Mouse (Mus musculus) G1E (cell line): ENCODE results near the gene Ipo8. TPM values are rescaled to one million over a fixed set of nuclear protein-coding genes. Genes with fewer than 3 reads are reported as not detected.

Experiments used
- ATAC-seq: 2 replicates; pipeline ENCODE4 v1.8.0; 2016; ENCODE audit warnings: mild to moderate bottlenecking; ENCODE audit not compliant: insufficient number of reproducible peaks, poor library complexity, low FRiP score, severe bottlenecking; ENCODE audit errors: extremely low read depth
- DNase-seq: peaks from one replicate; pipeline ENCODE4 v3.0.0; 2012; ENCODE audit warnings: low spot score
- H3K27me3 ChIP-seq: 2 replicates; pipeline ENCODE4 v1.6.1; 2012; ENCODE audit warnings: mild to moderate bottlenecking, low read length, inconsistent platforms; ENCODE audit not compliant: insufficient read depth
- H3K36me3 ChIP-seq: replicated peaks from 2 replicates; pipeline ENCODE3; 2012; ENCODE audit warnings: mild to moderate bottlenecking, inconsistent platforms
- H3K4me1 ChIP-seq: 2 replicates; pipeline ENCODE4 v1.6.1; 2012; ENCODE audit warnings: low read depth, low read length, inconsistent platforms, mixed read lengths; ENCODE audit not compliant: insufficient read depth
- H3K4me3 ChIP-seq: 2 replicates; pipeline ENCODE4 v1.5.1; 2012; ENCODE audit warnings: low read depth, mild to moderate bottlenecking, inconsistent platforms, low read length, moderate library complexity, mixed read lengths
- H3K9me3 ChIP-seq: replicated peaks from 2 replicates; pipeline ENCODE4 v1.6.1; 2012; ENCODE audit warnings: inconsistent platforms
- CTCF ChIP-seq: IDR thresholded peaks from 2 replicates; pipeline ENCODE4 v1.5.1; 2012; ENCODE audit warnings: low read depth, low read length, inconsistent platforms, mixed read lengths
- GATA1 ChIP-seq: IDR thresholded peaks from 2 replicates; pipeline ENCODE4 v1.6.1; 2012; ENCODE audit warnings: borderline replicate concordance, low read length, inconsistent platforms, mixed read lengths
- GATA2 ChIP-seq: IDR thresholded peaks from 2 replicates; pipeline ENCODE4 v1.6.1; 2012; ENCODE audit warnings: low read depth, low read length, inconsistent platforms, borderline replicate concordance
- POLR2AphosphoS5 ChIP-seq: IDR thresholded peaks from 2 replicates; pipeline ENCODE4 v1.6.1; 2012; ENCODE audit warnings: low read depth, low read length, inconsistent platforms; ENCODE audit not compliant: insufficient replicate concordance
- TAL1 ChIP-seq: conservative IDR thresholded peaks from 2 replicates; pipeline ENCODE4 v1.6.1; 2012; ENCODE audit warnings: low read depth, low read length, inconsistent platforms, mixed read lengths
- polyA plus RNA-seq: library from polyadenylated mRNA; stranded (reverse); fragments of >175 nt; gene quantifications from 2 replicates; pipeline ENCODE4 v1.2.3, GENCODE M21; 2012
- total RNA-seq, 2 experiments: library from RNA; stranded (forward) in 1 of 2; stranded (reverse) in 1 of 2; fragments of 200-1000 nt in 1 of 2; fragments of >200 nt in 1 of 2; fragmentation: Nextera tagmentation in 1 of 2; gene quantifications; 2 replicates each; pipeline ENCODE4 v1.2.3; 2014 to 2017

Ipo8 gene
- 72.2 and 111 TPM in 2 replicates for total RNA-seq (2014; fragmentation: Nextera tagmentation)
- total RNA-seq (2017) = 61.6 and 66.4 TPM in 2 replicates
- polyA plus RNA-seq = 17.2 and 17.7 TPM in 2 replicates

DNA sequence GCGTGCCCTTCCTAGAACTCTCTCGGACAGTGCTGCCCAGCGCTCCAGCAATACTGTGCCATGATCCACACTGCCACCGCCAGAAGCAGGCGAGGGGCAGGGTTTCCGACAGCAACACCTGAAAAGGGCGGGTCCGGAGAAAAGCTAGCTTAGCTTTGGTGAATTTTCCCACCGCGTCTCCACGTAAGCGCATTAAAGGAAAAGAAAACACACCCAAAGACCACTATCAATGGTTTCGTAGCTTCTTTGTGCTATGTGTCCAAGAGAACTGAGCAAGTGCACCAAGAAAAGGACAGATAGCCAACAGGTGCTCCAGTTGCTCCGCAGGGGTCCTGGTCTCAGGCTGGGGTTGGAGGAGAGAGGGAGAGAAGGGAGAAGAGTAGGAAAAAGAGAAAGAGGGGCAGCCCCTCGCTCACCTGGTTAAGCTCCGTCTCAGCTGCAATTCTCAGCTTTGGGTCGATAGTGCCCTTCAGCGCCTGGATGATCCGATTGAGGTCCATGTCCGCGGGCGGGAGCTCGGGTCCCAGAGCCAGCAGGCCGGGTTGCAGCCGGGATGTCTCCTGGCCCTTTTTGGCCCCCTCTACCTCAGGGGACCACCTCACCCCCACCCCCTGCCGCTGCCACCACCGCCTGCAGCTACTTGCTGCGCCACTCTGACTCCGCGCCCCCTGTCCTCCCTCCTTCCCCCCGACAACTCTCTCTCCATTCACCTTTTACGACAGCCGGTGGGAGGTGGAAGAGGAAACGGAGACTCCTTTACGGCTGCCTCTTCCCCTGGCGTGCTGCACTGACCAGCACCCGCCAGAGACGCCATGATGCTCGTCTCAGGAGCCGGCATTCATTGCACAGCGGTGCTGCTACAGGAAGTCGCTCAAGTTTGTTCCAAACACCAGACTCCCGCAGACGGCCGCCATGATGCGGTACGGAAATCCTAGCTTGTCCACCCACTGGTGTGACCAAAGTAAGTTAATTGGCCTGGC lies at the start of gene Ipo8:
TSS of gene Ipo8 (minus strand) at position 720 of the 980 bp plus-strand sequence.
- peak within 1 kb of the TSS; percentile 92 for H3K4me3 ChIP-seq
- no peaks in the 10 kb centered on the region for H3K9me3 ChIP-seq
- H3K27me3 ChIP-seq = no peaks in the 10 kb centered on the region
- ATAC-seq = peak; percentile 98
- no peak for TF ChIP-seq POLR2AphosphoS5
- no peak for TF ChIP-seq TAL1
- TF ChIP-seq GATA2 = no peak
- no peak for TF ChIP-seq GATA1
- no peak for TF ChIP-seq CTCF
- H3K36me3 ChIP-seq = peaks cover 13% of the 10 kb centered on the region
- peaks cover 21% of the 10 kb centered on the region for H3K4me1 ChIP-seq
- DNase-seq = peak; percentile 95

DNA sequence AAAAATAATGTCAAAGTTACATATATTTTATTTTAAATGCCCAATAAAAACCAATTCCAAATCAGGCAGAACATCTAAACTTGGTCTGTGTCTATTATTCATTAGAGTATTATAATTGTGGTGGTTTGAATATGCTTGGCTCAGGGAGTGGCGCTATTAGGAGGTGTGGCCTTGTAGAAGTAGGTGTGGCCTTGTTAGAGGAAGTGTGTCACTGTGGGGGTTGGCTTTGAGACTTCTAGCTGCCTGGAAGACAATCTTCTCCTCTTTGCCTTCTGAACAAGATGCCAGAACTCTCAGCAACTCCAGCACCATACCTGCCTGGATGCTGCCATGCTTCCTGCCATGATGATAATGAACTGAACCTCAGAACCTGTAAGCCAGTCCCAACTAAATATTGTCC lies 42.6 kb upstream of the Ipo8 start:
- no peak for TF ChIP-seq GATA2
- TF ChIP-seq POLR2AphosphoS5 = no peak
- TF ChIP-seq GATA1 = no peak
- TF ChIP-seq CTCF = no peak
- no peak for TF ChIP-seq TAL1
- DNase-seq (no peak), ATAC-seq (no peak)
- H3K27me3 ChIP-seq = no peaks in the 10 kb centered on the region
- peaks cover 6% of the 10 kb centered on the region for H3K36me3 ChIP-seq
- no peak overlapping the region for H3K4me3 ChIP-seq
- no peaks in the 10 kb centered on the region for H3K9me3 ChIP-seq
- H3K4me1 ChIP-seq = no peaks in the 10 kb centered on the region

- Histone ChIP-seq H3K27me3 (no peaks in the 10 kb centered on the region), H3K4me1 (no peaks in the 10 kb centered on the region), H3K4me3 (no peak overlapping the region), H3K9me3 (no peaks in the 10 kb centered on the region), H3K36me3 (peaks cover 19% of the 10 kb centered on the region)
- no peak for TF ChIP-seq TAL1
- DNase-seq (no peak), ATAC-seq (no peak)
Measured at GRCm38 (mm10) chr6:148845629-148846028, 14.4 kb upstream of the Ipo8 start.

GRCm38 (mm10) chr6:148841760-148842159 lies 10.5 kb upstream of the Ipo8 start:
- Histone ChIP-seq H3K9me3 (no peaks in the 10 kb centered on the region), H3K4me1 (peaks cover 3% of the 10 kb centered on the region), H3K4me3 (no peak overlapping the region), H3K27me3 (no peaks in the 10 kb centered on the region), H3K36me3 (peaks cover 10% of the 10 kb centered on the region)
- DNase-seq (no peak), ATAC-seq (no peak)
- TF ChIP-seq POLR2AphosphoS5 (no peak), GATA1 (no peak), CTCF (no peak), TAL1 (no peak), GATA2 (no peak)

DNA sequence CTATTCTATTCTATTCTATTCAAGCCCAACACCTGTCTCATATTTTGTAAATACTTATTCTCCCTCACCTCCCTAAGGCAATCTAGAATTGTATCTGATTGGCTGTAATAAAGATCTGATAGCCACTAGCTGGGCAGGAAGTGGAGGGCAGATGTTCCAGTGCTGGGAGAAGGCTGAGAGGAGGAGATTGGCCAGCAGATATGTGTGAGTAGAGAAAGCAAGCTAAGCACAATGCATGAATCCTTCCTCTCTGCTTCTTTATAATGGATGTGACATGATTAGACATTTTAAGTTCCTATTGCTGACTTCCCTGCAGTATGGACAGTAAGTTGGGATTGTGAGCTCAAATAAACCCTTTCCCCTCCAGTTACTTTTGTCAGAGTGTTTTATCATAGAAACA lies 7.2 kb upstream of the Ipo8 start:
- no peaks in the 10 kb centered on the region for H3K9me3 ChIP-seq
- DNase-seq (no peak), ATAC-seq (peak; percentile 57)
- H3K27me3 ChIP-seq = no peaks in the 10 kb centered on the region
- TF ChIP-seq CTCF = no peak
- no peak for TF ChIP-seq GATA1
- TF ChIP-seq TAL1 = no peak
- no peak for TF ChIP-seq POLR2AphosphoS5
- peaks cover 3% of the 10 kb centered on the region for H3K4me1 ChIP-seq
- no peak overlapping the region for H3K4me3 ChIP-seq
- H3K36me3 ChIP-seq = peaks cover 6% of the 10 kb centered on the region

GRCm38 (mm10) chr6:148831728-148832121 lies 458 bp upstream of the Ipo8 start:
- peaks cover 11% of the 10 kb centered on the region for H3K36me3 ChIP-seq
- TF ChIP-seq CTCF = no peak
- no peak for TF ChIP-seq GATA2
- no peak for TF ChIP-seq GATA1
- no peak for TF ChIP-seq POLR2AphosphoS5
- TF ChIP-seq TAL1 = no peak
- ATAC-seq = no peak

More at GRCm38 (mm10) chr6:148831728-148832121, 458 bp upstream of the Ipo8 start:
- H3K4me3 ChIP-seq = peak overlapping the region; percentile 92
- peaks cover 21% of the 10 kb centered on the region for H3K4me1 ChIP-seq
- H3K9me3 ChIP-seq = no peaks in the 10 kb centered on the region
- DNase-seq = no peak
- H3K27me3 ChIP-seq = no peaks in the 10 kb centered on the region
